Mouse (Mus musculus) spleen, adult 2 months (tissue): Measurements from ENCODE around the gene Rorc.

Experiments used
- CTCF ChIP-seq: fragments of 200-500 bp; IDR thresholded peaks from 2 replicates; pipeline ENCODE4 v1.5.1; 2011; ENCODE audit warnings: mild to moderate bottlenecking, inconsistent platforms; ENCODE audit not compliant: insufficient read depth, insufficient read length, insufficient replicate concordance; ENCODE audit errors: extremely low read depth
- POLR2A ChIP-seq: fragments of 200-500 bp; IDR thresholded peaks from 2 replicates; pipeline ENCODE4 v1.6.1; 2011; ENCODE audit warnings: low read depth, low read length, inconsistent platforms

DNA sequence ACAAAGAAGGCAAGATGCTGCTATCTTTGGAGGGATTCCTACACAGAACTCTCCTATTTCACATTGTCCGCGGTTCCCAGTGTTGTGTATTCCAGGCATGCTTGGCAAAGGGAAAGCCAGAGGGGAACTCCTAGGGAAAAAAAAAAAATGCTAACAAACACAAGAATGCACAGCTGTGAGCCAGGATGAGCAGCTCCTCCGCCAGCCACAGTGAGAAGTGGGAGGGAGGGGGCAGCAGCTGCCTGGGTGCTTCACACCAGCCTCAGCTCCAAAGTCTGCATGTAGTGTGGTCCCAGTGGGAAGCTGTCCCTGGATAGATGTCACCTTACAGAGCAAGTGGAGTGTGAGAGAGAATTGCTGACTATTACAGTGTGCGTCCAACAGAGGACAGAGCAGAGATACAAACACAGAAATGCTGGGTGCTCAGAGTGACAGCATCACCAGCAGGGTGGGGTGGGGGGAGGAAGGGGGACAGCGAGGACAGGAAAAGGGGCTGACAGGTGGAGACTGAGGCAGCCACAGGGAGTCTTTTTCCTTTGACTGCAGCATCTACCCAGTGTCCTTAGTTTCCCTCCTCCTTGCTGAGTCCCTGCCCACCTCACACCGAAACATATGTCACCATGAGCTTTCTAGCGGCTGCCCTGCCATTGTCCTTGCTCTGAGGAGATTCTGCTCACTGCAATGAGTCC, 31.9 kb downstream of the Rorc start:
- TF ChIP-seq POLR2A: no peak
- TF ChIP-seq CTCF: no peak
